Mouse (Mus musculus): Measurements from ENCODE around the gene Camk2b. TPM values are rescaled to one million over a fixed set of nuclear protein-coding genes. Genes with fewer than 3 reads are reported as not detected.

Camk2b gene
- polyA plus RNA-seq, 1 experiment from 2014 or later: 3.4 TPM

GRCm38 (mm10) chr11:6037198-6037597 lies 29.0 kb downstream of the Camk2b start:
- no peak for DNase-seq (ENCODE audit: low spot score)
- H3K9ac ChIP-seq (ENCODE audit: low read length): no peak overlapping the region
- no peak overlapping the region for H3K4me2 ChIP-seq (ENCODE audit: low read length)
- no peaks in the 10 kb centered on the region for H3K9me3 ChIP-seq (ENCODE audit: control insufficient read depth, low read length)
- no peak for ATAC-seq (replicated peaks; ENCODE audit: low FRiP score, low TSS enrichment, low read depth)
- no peak overlapping the region for H3K4me3 ChIP-seq (ENCODE audit: low read depth, low read length)
- WGBS: 82% methylated on average over 7 of the region's 7 CpGs
- H3K4me1 ChIP-seq (replicated peaks; ENCODE audit: control insufficient read depth, insufficient read depth, low read length): no peaks in the 10 kb centered on the region
- H3K36me3 ChIP-seq (ENCODE audit: control insufficient read depth, insufficient read depth, low read length): no peaks in the 10 kb centered on the region
- H3K27ac ChIP-seq (ENCODE audit: low read depth): no peak overlapping the region
- H3K27me3 ChIP-seq (replicated peaks; ENCODE audit: control insufficient read depth, insufficient read depth, low read length): no peaks in the 10 kb centered on the region

GRCm38 (mm10) chr11:6036477-6036876 lies 29.7 kb downstream of the Camk2b start:
- Histone ChIP-seq H3K27ac (ENCODE audit: low read depth) (no peak overlapping the region), H3K4me3 (ENCODE audit: low read depth, low read length) (no peak overlapping the region), H3K36me3 (ENCODE audit: control insufficient read depth, insufficient read depth, low read length) (no peaks in the 10 kb centered on the region), H3K4me1 (replicated peaks; ENCODE audit: control insufficient read depth, insufficient read depth, low read length) (no peaks in the 10 kb centered on the region), H3K9ac (ENCODE audit: low read length) (no peak overlapping the region), H3K27me3 (replicated peaks; ENCODE audit: control insufficient read depth, insufficient read depth, low read length) (no peaks in the 10 kb centered on the region), H3K9me3 (ENCODE audit: control insufficient read depth, low read length) (no peaks in the 10 kb centered on the region), H3K4me2 (ENCODE audit: low read length) (no peak overlapping the region)
- ATAC-seq (replicated peaks; ENCODE audit: low FRiP score, low TSS enrichment, low read depth) (no peak), DNase-seq (ENCODE audit: low spot score) (no peak)
- 81% methylated on average over 4 of the region's 4 CpGs for WGBS

GRCm38 (mm10) chr11:6035521-6035920 lies 30.6 kb downstream of the Camk2b start:
- H3K27ac ChIP-seq (ENCODE audit: low read depth): no peak overlapping the region
- no peak overlapping the region for H3K9ac ChIP-seq (ENCODE audit: low read length)
- H3K4me1 ChIP-seq (replicated peaks; ENCODE audit: control insufficient read depth, insufficient read depth, low read length): no peaks in the 10 kb centered on the region
- H3K4me3 ChIP-seq (ENCODE audit: low read depth, low read length): no peak overlapping the region
- no peaks in the 10 kb centered on the region for H3K9me3 ChIP-seq (ENCODE audit: control insufficient read depth, low read length)
- no peak overlapping the region for H3K4me2 ChIP-seq (ENCODE audit: low read length)
- DNase-seq (ENCODE audit: low spot score) (no peak), ATAC-seq (replicated peaks; ENCODE audit: low FRiP score, low TSS enrichment, low read depth) (no peak)
- no peaks in the 10 kb centered on the region for H3K27me3 ChIP-seq (replicated peaks; ENCODE audit: control insufficient read depth, insufficient read depth, low read length)
- no peaks in the 10 kb centered on the region for H3K36me3 ChIP-seq (ENCODE audit: control insufficient read depth, insufficient read depth, low read length)
- WGBS: 81% methylated on average over 3 of the region's 3 CpGs

- no peak for ATAC-seq (replicated peaks; ENCODE audit: low FRiP score, low TSS enrichment, low read depth)
- no peak for DNase-seq (ENCODE audit: low spot score)
- no peaks in the 10 kb centered on the region for H3K4me1 ChIP-seq (replicated peaks; ENCODE audit: control insufficient read depth, insufficient read depth, low read length)
- no peak overlapping the region for H3K4me3 ChIP-seq (ENCODE audit: low read depth, low read length)
- H3K27me3 ChIP-seq (replicated peaks; ENCODE audit: control insufficient read depth, insufficient read depth, low read length): no peaks in the 10 kb centered on the region
- no peak overlapping the region for H3K27ac ChIP-seq (ENCODE audit: low read depth)
- no peak overlapping the region for H3K4me2 ChIP-seq (ENCODE audit: low read length)
- 85% methylated on average over 2 of the region's 2 CpGs for WGBS
- no peak overlapping the region for H3K9ac ChIP-seq (ENCODE audit: low read length)
- H3K9me3 ChIP-seq (ENCODE audit: control insufficient read depth, low read length): no peaks in the 10 kb centered on the region
- no peaks in the 10 kb centered on the region for H3K36me3 ChIP-seq (ENCODE audit: control insufficient read depth, insufficient read depth, low read length)
Measured at GRCm38 (mm10) chr11:6034740-6035139, 31.4 kb downstream of the Camk2b start.

GRCm38 (mm10) chr11:6033801-6034200 lies 32.4 kb downstream of the Camk2b start:
- Histone ChIP-seq H3K27me3 (replicated peaks; ENCODE audit: control insufficient read depth, insufficient read depth, low read length) (no peaks in the 10 kb centered on the region), H3K4me2 (ENCODE audit: low read length) (no peak overlapping the region), H3K9ac (ENCODE audit: low read length) (no peak overlapping the region), H3K4me3 (ENCODE audit: low read depth, low read length) (no peak overlapping the region), H3K9me3 (ENCODE audit: control insufficient read depth, low read length) (no peaks in the 10 kb centered on the region), H3K36me3 (ENCODE audit: control insufficient read depth, insufficient read depth, low read length) (no peaks in the 10 kb centered on the region), H3K27ac (ENCODE audit: low read depth) (no peak overlapping the region), H3K4me1 (replicated peaks; ENCODE audit: control insufficient read depth, insufficient read depth, low read length) (no peaks in the 10 kb centered on the region)
- DNase-seq (ENCODE audit: low spot score) (no peak), ATAC-seq (replicated peaks; ENCODE audit: low FRiP score, low TSS enrichment, low read depth) (no peak)
- WGBS: 83% methylated on average over 5 of the region's 5 CpGs

- DNase-seq (ENCODE audit: low spot score): peak; percentile 73
Measured at GRCm38 (mm10) chr11:6033147-6033546, 33.0 kb downstream of the Camk2b start.

GRCm38 (mm10) chr11:6030650-6031049 lies 35.5 kb downstream of the Camk2b start:
- H3K36me3 ChIP-seq (ENCODE audit: control insufficient read depth, insufficient read depth, low read length): no peaks in the 10 kb centered on the region
- H3K4me3 ChIP-seq (ENCODE audit: low read depth, low read length): no peak overlapping the region
- H3K9me3 ChIP-seq (ENCODE audit: control insufficient read depth, low read length): no peaks in the 10 kb centered on the region
- no peak overlapping the region for H3K9ac ChIP-seq (ENCODE audit: low read length)
- no peaks in the 10 kb centered on the region for H3K4me1 ChIP-seq (replicated peaks; ENCODE audit: control insufficient read depth, insufficient read depth, low read length)
- DNase-seq (ENCODE audit: low spot score) (no peak), ATAC-seq (replicated peaks; ENCODE audit: low FRiP score, low TSS enrichment, low read depth) (no peak)
- no peak overlapping the region for H3K27ac ChIP-seq (ENCODE audit: low read depth)
- 89% methylated on average over 6 of the region's 6 CpGs for WGBS
- no peaks in the 10 kb centered on the region for H3K27me3 ChIP-seq (replicated peaks; ENCODE audit: control insufficient read depth, insufficient read depth, low read length)
- H3K4me2 ChIP-seq (ENCODE audit: low read length): no peak overlapping the region

More at GRCm38 (mm10) chr11:6033147-6033546, 33.0 kb downstream of the Camk2b start:
- no peaks in the 10 kb centered on the region for H3K27me3 ChIP-seq (replicated peaks; ENCODE audit: control insufficient read depth, insufficient read depth, low read length)
- no peak overlapping the region for H3K4me3 ChIP-seq (ENCODE audit: low read depth, low read length)
- H3K9ac ChIP-seq (ENCODE audit: low read length): no peak overlapping the region
- H3K4me2 ChIP-seq (ENCODE audit: low read length): no peak overlapping the region
- no peaks in the 10 kb centered on the region for H3K4me1 ChIP-seq (replicated peaks; ENCODE audit: control insufficient read depth, insufficient read depth, low read length)
- H3K27ac ChIP-seq (ENCODE audit: low read depth): no peak overlapping the region
- WGBS: 84% methylated on average over 3 of the region's 3 CpGs
- no peaks in the 10 kb centered on the region for H3K36me3 ChIP-seq (ENCODE audit: control insufficient read depth, insufficient read depth, low read length)
- H3K9me3 ChIP-seq (ENCODE audit: control insufficient read depth, low read length): no peaks in the 10 kb centered on the region
- ATAC-seq (replicated peaks; ENCODE audit: low FRiP score, low TSS enrichment, low read depth): no peak

GRCm38 (mm10) chr11:6029790-6030189 lies 36.4 kb downstream of the Camk2b start:
- no peaks in the 10 kb centered on the region for H3K36me3 ChIP-seq (ENCODE audit: control insufficient read depth, insufficient read depth, low read length)
- ATAC-seq (replicated peaks; ENCODE audit: low FRiP score, low TSS enrichment, low read depth): no peak

GRCm38 (mm10) chr11:6028911-6029310 lies 37.3 kb downstream of the Camk2b start:
- H3K4me2 ChIP-seq (ENCODE audit: low read length): no peak overlapping the region
- 77% methylated on average over 7 of the region's 7 CpGs for WGBS
- H3K9ac ChIP-seq (ENCODE audit: low read length): no peak overlapping the region
- no peak overlapping the region for H3K27ac ChIP-seq (ENCODE audit: low read depth)
- H3K4me1 ChIP-seq (replicated peaks; ENCODE audit: control insufficient read depth, insufficient read depth, low read length): no peaks in the 10 kb centered on the region
- no peaks in the 10 kb centered on the region for H3K27me3 ChIP-seq (replicated peaks; ENCODE audit: control insufficient read depth, insufficient read depth, low read length)
- no peaks in the 10 kb centered on the region for H3K9me3 ChIP-seq (ENCODE audit: control insufficient read depth, low read length)
- DNase-seq (ENCODE audit: low spot score) (no peak), ATAC-seq (replicated peaks; ENCODE audit: low FRiP score, low TSS enrichment, low read depth) (no peak)
- no peak overlapping the region for H3K4me3 ChIP-seq (ENCODE audit: low read depth, low read length)
- no peaks in the 10 kb centered on the region for H3K36me3 ChIP-seq (ENCODE audit: control insufficient read depth, insufficient read depth, low read length)

More at GRCm38 (mm10) chr11:6029790-6030189, 36.4 kb downstream of the Camk2b start:
- Histone ChIP-seq H3K27ac (ENCODE audit: low read depth) (no peak overlapping the region), H3K4me3 (ENCODE audit: low read depth, low read length) (no peak overlapping the region), H3K9ac (ENCODE audit: low read length) (no peak overlapping the region), H3K4me2 (ENCODE audit: low read length) (no peak overlapping the region), H3K27me3 (replicated peaks; ENCODE audit: control insufficient read depth, insufficient read depth, low read length) (no peaks in the 10 kb centered on the region), H3K4me1 (replicated peaks; ENCODE audit: control insufficient read depth, insufficient read depth, low read length) (no peaks in the 10 kb centered on the region), H3K9me3 (ENCODE audit: control insufficient read depth, low read length) (no peaks in the 10 kb centered on the region)
- 71% methylated on average over 3 of the region's 3 CpGs for WGBS
- DNase-seq (ENCODE audit: low spot score): no peak

All from intestine, embryonic 14.5 days (tissue).